Mouse (Mus musculus): ENCODE measurements at regions not wholly inside any gene's neighbourhood (a gene's known extent, or its start where the extent isn't known, plus 50 kb on each side); places are given as distances from the start of the nearest gene placed in this dataset.
"Not testable (repeated sequence)": the region's sequence is repeated elsewhere in the genome, so short reads cannot be mapped to it uniquely, and the experiment has no call there.

DNA sequence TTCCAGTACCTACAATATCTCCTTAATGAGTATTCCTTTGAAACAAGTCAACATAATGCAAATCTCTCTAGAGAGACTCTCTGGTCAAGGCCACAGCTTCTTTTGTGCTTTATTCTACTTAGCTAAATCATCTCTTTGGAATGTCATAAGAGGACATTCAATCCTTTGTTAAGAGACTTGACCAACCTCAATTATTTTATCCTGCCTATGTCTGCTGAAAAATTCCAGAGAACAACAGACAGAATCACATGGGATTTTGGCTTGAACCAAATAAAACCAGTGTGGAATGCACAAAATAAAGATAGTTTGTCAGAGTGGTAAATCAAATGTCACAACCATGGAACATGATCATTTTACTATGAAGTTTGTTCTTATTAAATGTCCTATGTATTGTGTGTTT is 3557.8 kb downstream of the 9330182O14Rik start:
- H3K4me3 ChIP-seq; H3K36me3 ChIP-seq (replicated peaks); H3K4me1 ChIP-seq; H3K9me3 ChIP-seq; H3K9ac ChIP-seq; H3K27ac ChIP-seq; H3K4me2 ChIP-seq; H3K27me3 ChIP-seq (replicated peaks); ATAC-seq (replicated peaks): not testable (repeated sequence)

DNA sequence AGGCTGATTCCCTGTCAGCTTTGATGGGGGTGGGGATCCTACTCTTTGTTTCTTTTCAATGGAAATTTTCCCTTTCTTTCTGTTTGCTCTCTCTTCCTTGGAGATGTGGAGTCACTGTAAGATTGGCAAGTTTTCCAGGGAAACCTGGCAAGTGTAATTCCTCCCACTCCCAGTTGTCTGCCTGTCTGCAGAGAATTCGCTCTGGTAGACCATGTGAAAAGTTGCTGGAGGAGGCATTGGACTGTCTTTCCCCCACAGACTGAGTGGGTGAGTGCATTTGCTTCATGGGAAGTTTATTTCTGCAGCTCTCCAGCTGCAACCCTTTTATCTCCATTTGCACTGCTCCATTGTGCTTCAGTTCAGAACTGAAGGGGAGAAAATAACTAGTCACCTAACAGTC is 3561.3 kb downstream of the 9330182O14Rik start:
- Histone ChIP-seq H3K4me2 (no peak overlapping the region), H3K27ac (no peak overlapping the region), H3K9me3 (no peaks in the 10 kb centered on the region), H3K4me1 (no peaks in the 10 kb centered on the region), H3K36me3 (replicated peaks) (no peaks in the 10 kb centered on the region), H3K9ac (no peak overlapping the region), H3K4me3 (no peak overlapping the region), H3K27me3 (replicated peaks) (no peaks in the 10 kb centered on the region)
- WGBS = 53% methylated on average over 1 of the region's 1 CpGs
- no peak for ATAC-seq (replicated peaks)

DNA sequence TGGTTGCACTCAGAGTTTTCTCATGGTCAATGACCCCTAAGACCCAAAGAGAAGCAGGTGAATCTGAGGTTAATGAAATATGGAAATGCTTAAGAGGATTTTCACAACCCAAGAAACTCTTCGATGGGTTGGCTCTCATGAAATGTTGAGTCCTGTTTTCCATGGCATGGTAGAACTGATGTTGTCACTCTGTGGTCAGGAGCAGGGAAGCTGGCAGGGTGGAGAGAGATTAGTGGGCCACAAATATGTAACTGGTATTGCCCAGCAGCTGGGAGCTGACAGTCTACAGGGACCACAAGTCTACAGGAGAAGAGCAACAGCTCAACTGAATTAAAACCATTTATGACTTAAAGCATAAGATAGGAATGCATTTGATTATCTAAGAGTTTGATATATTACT is 3582.9 kb downstream of the 9330182O14Rik start:
- WGBS = 93% methylated on average over 1 of the region's 1 CpGs
- no peak overlapping the region for H3K4me2 ChIP-seq
- no peak overlapping the region for H3K9ac ChIP-seq
- no peaks in the 10 kb centered on the region for H3K9me3 ChIP-seq
- no peaks in the 10 kb centered on the region for H3K36me3 ChIP-seq (replicated peaks)
- H3K4me3 ChIP-seq = no peak overlapping the region
- H3K27ac ChIP-seq = no peak overlapping the region
- no peaks in the 10 kb centered on the region for H3K4me1 ChIP-seq
- no peak for ATAC-seq (replicated peaks)
- no peaks in the 10 kb centered on the region for H3K27me3 ChIP-seq (replicated peaks)

DNA sequence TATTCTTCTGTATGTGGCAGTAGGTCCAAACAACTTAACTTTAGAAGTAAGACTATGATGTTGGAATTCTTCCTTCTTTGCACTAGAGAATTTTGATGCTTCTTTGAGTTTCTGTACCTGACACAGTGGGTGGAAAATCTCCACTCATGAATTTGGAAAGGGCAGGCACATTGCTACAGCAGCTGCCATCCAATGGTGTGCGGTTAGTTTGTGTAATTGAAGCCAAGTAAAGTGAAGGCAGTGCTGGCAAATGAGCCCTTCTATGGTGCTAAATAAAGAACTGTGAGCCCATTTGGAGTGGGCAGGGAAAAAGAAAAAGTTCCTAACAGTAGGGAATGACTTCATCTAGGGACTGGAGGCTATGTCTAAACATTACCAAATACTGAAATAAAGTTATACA is 3583.4 kb downstream of the 9330182O14Rik start:
- Histone ChIP-seq H3K4me3 (no peak overlapping the region), H3K4me1 (no peaks in the 10 kb centered on the region), H3K9ac (no peak overlapping the region), H3K27ac (no peak overlapping the region), H3K36me3 (replicated peaks) (no peaks in the 10 kb centered on the region), H3K4me2 (no peak overlapping the region), H3K9me3 (no peaks in the 10 kb centered on the region), H3K27me3 (replicated peaks) (no peaks in the 10 kb centered on the region)
- 96% methylated on average over 1 of the region's 1 CpGs for WGBS
- ATAC-seq (replicated peaks) = no peak

DNA sequence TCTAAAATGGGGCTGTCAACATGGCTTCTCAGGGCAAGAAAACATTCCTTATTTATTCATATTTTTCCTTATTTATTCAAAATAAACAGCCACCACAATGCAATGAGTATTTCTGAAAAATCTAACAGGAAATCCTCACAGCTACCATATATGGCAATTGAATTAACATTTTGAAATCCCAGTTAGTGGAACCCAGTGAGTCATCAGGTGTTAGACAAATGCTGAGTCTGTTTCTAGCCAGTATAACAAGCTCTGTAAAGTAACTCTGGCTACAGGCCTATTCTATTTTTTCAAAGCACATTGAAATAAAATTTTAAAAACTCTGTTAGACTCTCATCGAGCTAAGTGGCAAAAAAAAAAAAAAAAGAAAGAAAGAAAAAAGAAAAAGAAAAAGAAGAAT is 3586.8 kb downstream of the 9330182O14Rik start:
- no peaks in the 10 kb centered on the region for H3K27me3 ChIP-seq (replicated peaks)
- H3K9ac ChIP-seq = no peak overlapping the region
- ATAC-seq (replicated peaks) = no peak
- no peak overlapping the region for H3K27ac ChIP-seq
- no peaks in the 10 kb centered on the region for H3K36me3 ChIP-seq (replicated peaks)
- no peaks in the 10 kb centered on the region for H3K4me1 ChIP-seq
- no peak overlapping the region for H3K4me2 ChIP-seq
- H3K9me3 ChIP-seq = no peaks in the 10 kb centered on the region
- no peak overlapping the region for H3K4me3 ChIP-seq
- WGBS = 72% methylated on average over 1 of the region's 1 CpGs

DNA sequence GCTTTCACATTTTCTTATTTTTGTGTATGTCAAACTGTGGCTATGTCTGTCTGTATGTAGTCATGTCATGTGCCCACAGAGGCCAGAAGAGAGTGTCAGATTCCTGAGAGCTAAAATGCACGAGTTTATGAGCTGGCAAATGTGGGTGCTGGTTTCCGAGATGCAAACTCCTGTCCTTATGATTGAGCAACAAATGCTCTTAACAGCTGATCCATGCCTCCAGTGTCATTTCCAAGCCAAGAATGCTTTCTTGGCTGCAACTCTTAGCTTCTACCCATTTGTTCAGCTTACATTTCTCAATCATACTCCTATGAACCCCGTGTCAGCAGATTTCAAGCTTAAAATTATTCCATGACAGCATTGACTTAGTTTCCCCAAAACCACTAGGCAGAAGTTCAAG is 3601.5 kb downstream of the 9330182O14Rik start:
- H3K9ac ChIP-seq = no peak overlapping the region
- H3K27ac ChIP-seq = no peak overlapping the region
- no peak overlapping the region for H3K4me2 ChIP-seq
- no peaks in the 10 kb centered on the region for H3K36me3 ChIP-seq (replicated peaks)
- H3K27me3 ChIP-seq (replicated peaks) = no peaks in the 10 kb centered on the region
- WGBS = 84% methylated on average over 3 of the region's 3 CpGs
- no peak for ATAC-seq (replicated peaks)
- no peaks in the 10 kb centered on the region for H3K9me3 ChIP-seq
- no peaks in the 10 kb centered on the region for H3K4me1 ChIP-seq
- no peak overlapping the region for H3K4me3 ChIP-seq

DNA sequence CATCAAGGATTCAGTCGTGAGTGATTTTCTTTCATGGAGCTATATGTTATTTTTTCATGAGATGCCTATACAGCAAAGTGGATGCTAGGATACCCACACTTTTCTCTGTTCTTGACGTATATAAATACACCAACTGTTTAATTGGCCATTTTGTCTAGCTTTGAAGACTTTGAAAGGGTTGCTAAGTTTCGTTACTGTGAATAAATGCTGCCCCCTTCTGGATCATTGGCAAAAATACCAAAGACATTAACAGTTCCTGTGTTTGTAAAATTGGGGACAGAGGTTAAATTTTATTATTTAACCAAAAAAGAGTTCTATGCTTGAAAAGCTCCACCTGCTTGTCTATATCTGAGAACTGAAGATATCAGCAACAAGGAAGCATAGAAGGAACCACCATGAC is 3624.1 kb downstream of the 9330182O14Rik start:
- H3K27me3 ChIP-seq (replicated peaks) = no peaks in the 10 kb centered on the region
- 22% methylated on average over 3 of the region's 3 CpGs for WGBS
- H3K9me3 ChIP-seq = no peaks in the 10 kb centered on the region
- no peaks in the 10 kb centered on the region for H3K36me3 ChIP-seq (replicated peaks)
- no peak overlapping the region for H3K4me3 ChIP-seq
- no peak overlapping the region for H3K9ac ChIP-seq
- H3K27ac ChIP-seq = no peak overlapping the region
- no peak for ATAC-seq (replicated peaks)
- H3K4me1 ChIP-seq = no peaks in the 10 kb centered on the region
- no peak overlapping the region for H3K4me2 ChIP-seq

DNA sequence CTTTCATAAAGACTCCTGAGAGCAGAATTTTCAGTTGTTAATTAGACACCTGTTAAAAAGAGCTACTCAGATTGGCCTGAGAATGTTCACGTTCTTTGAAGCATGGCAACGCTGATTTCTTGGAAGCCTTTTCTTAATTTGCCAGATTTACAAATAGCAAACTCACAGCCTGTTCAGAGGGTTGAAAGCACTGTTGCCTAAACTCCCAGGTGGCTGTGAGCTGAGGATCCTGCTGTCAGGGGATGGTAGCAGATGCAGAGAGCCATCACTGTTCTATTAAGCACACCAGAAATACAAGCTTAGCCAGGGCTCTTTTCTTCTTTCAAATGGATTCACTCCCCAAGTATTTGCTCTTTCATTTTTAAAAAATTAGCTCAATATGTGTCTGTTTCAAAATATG is 3630.4 kb downstream of the 9330182O14Rik start:
- ATAC-seq (replicated peaks) = no peak

DNA sequence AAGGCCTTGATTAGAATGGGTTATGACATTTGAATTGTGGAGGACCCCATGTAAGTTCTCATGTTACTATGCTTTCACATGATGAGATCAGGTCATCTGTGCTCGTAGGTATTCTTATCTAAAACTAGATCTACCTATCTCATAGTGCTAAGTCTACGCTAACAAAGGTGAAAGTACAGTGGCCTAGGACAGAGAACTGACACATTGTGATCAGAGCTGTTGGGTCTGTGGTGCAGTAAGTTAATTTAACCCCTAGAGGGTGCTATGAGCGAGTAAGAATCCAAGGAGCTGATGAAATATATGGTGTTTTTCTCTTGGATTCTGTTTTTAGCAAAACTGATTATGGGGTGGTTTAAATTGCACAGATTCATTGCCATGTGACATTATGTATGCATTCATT is 3638.6 kb downstream of the 9330182O14Rik start:
- no peak overlapping the region for H3K4me2 ChIP-seq
- no peaks in the 10 kb centered on the region for H3K36me3 ChIP-seq (replicated peaks)
- no peaks in the 10 kb centered on the region for H3K9me3 ChIP-seq
- H3K9ac ChIP-seq = no peak overlapping the region
- no peak overlapping the region for H3K4me3 ChIP-seq
- no peaks in the 10 kb centered on the region for H3K27me3 ChIP-seq (replicated peaks)
- ATAC-seq (replicated peaks) = peak; percentile 58; the same call in 1 of the 2 replicates
- 41% methylated on average over 3 of the region's 3 CpGs for WGBS
- no peak overlapping the region for H3K27ac ChIP-seq
- no peaks in the 10 kb centered on the region for H3K4me1 ChIP-seq

More for the DNA sequence above, 3630.4 kb downstream of the 9330182O14Rik start:
- H3K27ac ChIP-seq = no peak overlapping the region
- H3K9ac ChIP-seq = no peak overlapping the region
- no peaks in the 10 kb centered on the region for H3K27me3 ChIP-seq (replicated peaks)
- H3K36me3 ChIP-seq (replicated peaks) = no peaks in the 10 kb centered on the region
- no peaks in the 10 kb centered on the region for H3K9me3 ChIP-seq
- no peak overlapping the region for H3K4me2 ChIP-seq
- 84% methylated on average over 2 of the region's 2 CpGs for WGBS
- H3K4me1 ChIP-seq = no peaks in the 10 kb centered on the region
- no peak overlapping the region for H3K4me3 ChIP-seq

DNA sequence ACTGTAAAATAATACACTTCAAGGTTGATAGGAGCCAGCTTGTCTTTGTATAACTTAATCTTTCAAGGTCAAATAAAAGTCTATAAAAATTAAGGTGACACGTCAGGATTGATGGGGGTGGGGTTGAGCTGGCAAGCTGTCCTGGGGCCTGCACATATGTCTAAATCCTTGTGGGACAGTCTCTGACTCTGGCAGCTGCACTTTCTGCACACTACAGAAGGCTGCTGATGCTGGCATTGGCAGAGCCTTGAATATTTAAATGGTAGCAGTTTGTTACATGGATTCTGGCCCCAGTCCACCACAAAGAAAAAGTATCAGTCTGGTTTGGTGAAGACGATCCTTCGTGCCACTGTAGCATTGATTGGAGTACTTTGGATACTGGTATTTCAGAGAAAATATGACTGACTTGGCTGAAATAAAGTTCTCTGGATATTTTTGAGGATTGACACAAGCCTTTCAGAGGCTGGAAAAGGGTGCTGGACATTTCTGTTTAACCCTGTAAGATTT is 3648.0 kb downstream of the 9330182O14Rik start:
- H3K27me3 ChIP-seq (replicated peaks); H3K9ac ChIP-seq; H3K9me3 ChIP-seq; H3K4me1 ChIP-seq; H3K36me3 ChIP-seq (replicated peaks); H3K4me2 ChIP-seq; H3K27ac ChIP-seq; ATAC-seq (replicated peaks); H3K4me3 ChIP-seq: not testable (repeated sequence)
- WGBS = 78% methylated on average over 3 of the region's 3 CpGs

DNA sequence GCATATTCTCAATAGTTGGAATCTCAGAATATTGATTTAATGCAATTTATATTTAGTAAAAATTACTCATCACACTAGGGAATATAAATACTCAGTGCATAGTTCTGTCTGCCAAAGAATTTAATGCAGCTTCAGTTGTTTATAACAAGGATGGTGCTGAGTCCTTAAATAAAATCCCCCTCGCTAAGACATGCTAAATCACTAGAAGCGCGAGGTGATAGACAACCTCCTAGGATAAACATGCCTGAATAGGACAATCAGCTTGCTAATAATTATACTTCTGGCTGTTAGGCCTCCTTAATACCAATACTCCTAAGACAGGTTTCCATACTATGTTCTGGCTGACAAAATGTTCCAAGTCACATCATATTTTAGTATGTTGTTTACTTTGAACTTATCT is 3650.0 kb downstream of the 9330182O14Rik start:
- H3K9ac ChIP-seq = no peak overlapping the region
- H3K36me3 ChIP-seq (replicated peaks) = no peaks in the 10 kb centered on the region
- H3K27ac ChIP-seq = no peak overlapping the region
- WGBS = 86% methylated on average over 3 of the region's 3 CpGs
- H3K27me3 ChIP-seq (replicated peaks) = no peaks in the 10 kb centered on the region
- H3K4me1 ChIP-seq = no peaks in the 10 kb centered on the region
- no peaks in the 10 kb centered on the region for H3K9me3 ChIP-seq
- H3K4me2 ChIP-seq = no peak overlapping the region
- H3K4me3 ChIP-seq = no peak overlapping the region
- no peak for ATAC-seq (replicated peaks)

DNA sequence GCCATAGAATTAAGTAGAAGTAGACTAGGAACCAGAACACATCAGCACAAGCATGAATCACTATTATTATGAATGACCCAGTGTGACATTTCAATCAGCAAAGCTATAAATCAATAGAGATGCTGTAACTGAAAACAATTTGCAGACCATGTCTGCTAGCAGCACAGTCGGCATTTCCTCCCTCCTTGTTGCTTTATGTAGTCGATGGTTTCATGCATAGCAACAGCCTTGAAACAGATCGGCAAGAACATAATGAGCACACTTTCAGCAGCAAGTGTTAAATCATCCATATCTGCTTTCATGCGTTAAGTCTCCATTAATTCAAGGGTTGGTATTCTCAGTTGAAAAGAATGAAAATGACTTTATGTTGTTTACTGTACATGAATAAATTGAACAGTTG is 3669.2 kb downstream of the 9330182O14Rik start:
- ATAC-seq (replicated peaks) = peak; percentile 66
- Histone ChIP-seq H3K4me2 (no peak overlapping the region), H3K27me3 (replicated peaks) (no peaks in the 10 kb centered on the region), H3K9ac (no peak overlapping the region), H3K4me3 (no peak overlapping the region), H3K36me3 (replicated peaks) (no peaks in the 10 kb centered on the region), H3K9me3 (no peaks in the 10 kb centered on the region), H3K4me1 (no peaks in the 10 kb centered on the region), H3K27ac (no peak overlapping the region)
- WGBS = 25% methylated on average over 4 of the region's 4 CpGs
